Mouse (Mus musculus) bone marrow macrophage, adult 2 months (primary cell): ENCODE measurements around the gene Pdzrn3.

Source experiments
- CTCF ChIP-seq: IDR thresholded peaks from 2 replicates; pipeline ENCODE4 v1.5.1; 2012; ENCODE audit warnings: low read depth, mild to moderate bottlenecking, low read length, moderate library complexity
- POLR2A ChIP-seq: IDR thresholded peaks from 2 replicates; pipeline ENCODE4 v1.6.1; 2012; ENCODE audit warnings: mild to moderate bottlenecking, low read depth, low read length, borderline replicate concordance

- TF ChIP-seq CTCF: no peak
- TF ChIP-seq POLR2A: no peak
Measured at GRCm38 (mm10) chr6:101376511-101377166, 1.1 kb downstream of the Pdzrn3 start.
